Mouse (Mus musculus) monocyte, adult 59 days (primary cell): ENCODE measurements around the gene Aldh3b3. TPM values are rescaled to one million over a fixed set of nuclear protein-coding genes. Genes with fewer than 3 reads are reported as not detected.

Experiments used
- total RNA-seq, 2 experiments: library from RNA; stranded (reverse); gene quantifications; one replicate each; pipeline ENCODE4 v1.2.4; 2023

The Aldh3b3 gene
- total RNA-seq: under 1 TPM; 0.33 to 0.52 TPM

DNA sequence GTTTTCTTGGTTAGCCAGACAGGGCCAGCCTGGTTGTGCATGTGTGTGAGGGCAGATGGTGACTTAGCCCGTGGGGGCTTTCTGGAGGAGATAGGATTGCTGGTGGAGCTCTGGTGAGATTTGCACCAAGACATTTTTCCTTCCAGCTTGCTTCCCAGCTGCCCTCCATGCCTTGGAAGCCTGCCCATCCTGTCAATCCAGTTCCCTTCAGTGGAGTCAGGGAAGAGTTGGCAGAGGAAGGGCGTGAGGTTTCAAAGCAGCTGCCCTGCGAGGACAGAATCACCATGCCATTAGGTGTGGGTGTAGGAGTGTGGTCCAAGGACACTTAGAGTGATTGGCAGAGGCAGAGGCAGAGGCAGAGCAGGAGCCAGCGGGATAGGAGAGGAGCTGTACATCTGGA, at the start of gene Aldh3b3:
Gene Aldh3b3, plus strand, starts transcription at position 176 of the 400 bp plus-strand sequence.

DNA sequence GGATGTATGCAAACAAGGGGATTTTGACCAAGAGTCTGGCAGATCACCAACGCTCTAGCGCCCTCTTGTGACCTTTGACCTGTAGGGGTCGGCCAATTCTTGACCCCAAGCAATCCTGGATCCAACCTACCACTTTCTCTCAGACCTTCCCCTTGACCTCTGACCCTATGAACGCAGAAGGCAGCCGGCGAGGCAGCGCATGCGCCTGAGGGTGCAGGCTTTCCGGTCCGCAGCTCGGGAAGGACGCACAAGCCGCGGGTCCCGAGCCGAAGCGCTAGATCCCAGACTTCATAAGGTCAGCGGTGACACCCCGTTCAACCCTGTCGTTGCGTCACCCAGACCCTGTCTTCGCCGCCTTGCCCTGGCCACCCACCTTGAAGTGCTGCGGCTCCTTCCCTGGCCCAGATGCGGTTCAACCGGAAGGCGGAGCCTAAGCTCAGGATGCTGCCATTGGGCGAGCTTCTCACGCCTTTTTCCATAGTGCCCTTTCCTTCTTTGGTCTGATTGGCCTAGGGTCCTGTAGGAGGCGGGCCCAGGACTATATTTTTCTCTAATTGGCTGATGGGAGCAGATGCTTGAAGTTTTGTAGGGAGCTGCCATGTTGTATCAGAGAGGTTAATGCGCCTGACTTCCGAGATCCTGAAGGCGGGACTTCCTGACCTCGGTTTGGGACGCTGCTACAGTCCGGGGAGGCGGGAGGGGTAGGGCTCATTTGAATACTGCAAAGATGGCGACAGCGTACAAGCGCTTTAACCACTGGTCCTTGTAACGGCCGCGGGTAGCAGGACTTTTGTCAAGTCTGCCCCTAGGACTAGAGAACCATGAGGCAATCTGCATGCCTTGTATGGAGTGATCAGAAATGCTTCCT, 45.9 kb upstream of the Aldh3b3 start, which contains the start of gene Ndufs8:
Gene Ndufs8, minus strand, starts transcription at position 438 of the 868 bp plus-strand sequence.

DNA sequence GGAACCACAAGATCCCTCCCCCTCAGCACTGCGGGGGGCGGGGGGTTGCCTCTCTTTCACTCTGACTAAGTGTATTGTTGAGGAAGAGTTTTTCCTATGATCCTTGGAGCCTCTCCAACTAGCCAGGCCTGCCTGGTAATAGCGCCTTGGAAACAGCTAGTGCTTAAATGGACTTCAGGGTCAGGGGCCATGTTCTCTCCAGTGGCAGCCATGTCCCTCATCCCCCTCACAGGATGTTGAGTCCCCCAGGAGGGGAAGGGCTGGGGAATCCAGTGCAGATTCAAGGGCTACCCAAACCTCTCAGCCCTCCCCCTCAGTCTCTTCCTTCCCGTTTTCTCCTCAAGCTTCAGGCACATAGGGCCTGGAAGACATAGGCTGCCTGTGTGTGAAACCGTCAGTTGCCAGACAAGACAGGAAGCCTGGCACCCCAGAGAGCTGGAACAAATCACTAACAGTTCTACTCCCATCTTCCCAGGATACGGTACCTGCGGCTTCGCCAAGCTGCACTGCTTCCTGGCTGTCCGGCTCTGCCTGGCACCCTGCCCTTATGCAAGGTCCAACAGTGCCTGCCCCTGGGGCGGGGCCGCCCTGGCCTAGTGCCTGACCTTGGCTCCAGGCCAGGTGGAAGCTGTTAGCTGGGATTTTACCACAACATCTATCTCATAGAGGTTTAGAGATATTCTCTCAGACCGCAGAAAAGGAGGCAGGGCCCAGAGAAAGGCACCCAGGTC, 29.1 kb upstream of the Aldh3b3 start, which contains the start of gene Aldh3b1:
Gene Aldh3b1, minus strand, starts transcription at position 598 of the 731 bp plus-strand sequence.

DNA sequence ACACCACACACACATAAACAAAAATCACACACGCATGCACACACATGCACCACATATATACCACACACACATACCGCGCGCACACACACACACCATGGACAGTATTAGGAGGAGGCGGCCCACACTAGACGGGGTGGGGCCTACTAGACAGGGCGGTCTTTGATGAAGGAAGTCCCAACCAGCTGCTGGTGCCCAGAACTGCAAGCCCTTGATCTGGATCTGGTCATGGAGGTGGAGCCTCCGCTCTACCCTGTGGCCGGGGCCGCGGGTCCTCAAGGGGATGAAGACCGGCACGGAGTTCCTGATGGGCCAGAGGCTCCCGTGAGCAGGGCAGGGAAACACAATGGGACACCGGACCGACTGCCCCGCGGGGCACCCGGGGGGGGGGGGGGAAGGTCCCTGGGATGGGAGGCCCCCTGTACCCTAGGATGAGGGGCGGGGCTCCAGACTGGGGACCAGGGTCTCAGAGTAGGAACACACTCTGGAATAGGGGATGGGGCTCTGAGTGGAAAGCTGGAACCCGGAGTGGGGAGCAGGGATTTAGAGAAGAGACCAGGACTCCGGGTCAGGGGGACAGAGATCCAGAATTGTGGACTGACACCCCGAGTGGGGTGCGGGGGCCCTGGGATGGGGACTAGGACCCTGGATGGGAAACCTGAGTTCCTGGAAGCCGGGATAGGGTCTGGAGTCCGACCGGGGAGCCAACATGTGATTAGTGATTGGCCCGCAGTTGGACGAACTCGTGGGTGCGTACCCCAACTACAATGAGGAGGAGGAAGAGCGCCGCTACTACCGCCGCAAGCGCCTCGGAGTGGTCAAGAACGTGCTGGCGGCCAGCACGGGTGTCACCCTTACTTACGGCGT, 23.2 kb upstream of the Aldh3b3 start, which contains the start of gene Unc93b1:
Gene Unc93b1, plus strand, starts transcription at position 155 of the 864 bp plus-strand sequence.

DNA sequence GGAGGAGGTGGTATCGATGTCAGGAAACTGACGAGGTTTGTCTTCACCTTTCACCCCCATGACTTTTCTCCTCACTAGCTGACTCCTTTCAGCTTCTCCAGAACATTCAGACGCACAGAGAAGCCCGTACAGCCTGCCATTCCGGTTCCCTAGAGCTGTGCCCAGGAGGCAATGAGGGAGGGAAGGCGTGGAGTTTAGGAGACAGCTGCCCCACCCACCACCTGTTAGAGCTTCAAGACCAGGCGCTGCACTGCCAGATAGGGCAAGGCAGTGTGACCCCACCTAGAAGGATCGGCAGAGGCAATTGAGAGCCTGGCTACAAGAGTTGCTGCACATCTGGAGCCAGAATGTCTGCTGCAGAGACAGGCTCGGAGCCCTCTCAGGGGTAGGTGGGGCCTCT, 13.8 kb downstream of the Aldh3b3 start, which contains the start of gene Aldh3b2:
Gene Aldh3b2, plus strand, starts transcription at position 100 of the 400 bp plus-strand sequence.

DNA sequence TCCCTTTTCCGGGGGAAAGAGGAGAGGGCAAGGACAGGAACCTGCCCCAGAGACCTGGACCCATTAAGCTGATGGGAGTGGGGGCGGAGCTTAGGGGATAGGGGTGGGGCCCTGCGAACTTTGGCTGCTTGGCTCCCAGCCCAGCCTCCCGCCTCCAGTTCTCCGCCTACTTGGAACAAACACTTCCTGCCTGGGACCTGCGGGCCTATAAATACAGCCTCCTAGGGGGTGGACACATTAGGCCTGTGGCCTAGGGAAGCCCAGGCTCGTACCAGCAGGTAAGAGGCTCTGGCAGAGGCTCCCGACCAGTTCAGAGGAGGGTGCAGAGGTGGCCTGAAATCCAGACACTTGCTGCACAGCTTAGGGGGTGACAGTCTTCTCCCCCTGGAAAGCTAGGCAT, 27.9 kb downstream of the Aldh3b3 start, which contains the start of gene Acy3:
Gene Acy3, plus strand, starts transcription at position 237 of the 400 bp plus-strand sequence.

DNA sequence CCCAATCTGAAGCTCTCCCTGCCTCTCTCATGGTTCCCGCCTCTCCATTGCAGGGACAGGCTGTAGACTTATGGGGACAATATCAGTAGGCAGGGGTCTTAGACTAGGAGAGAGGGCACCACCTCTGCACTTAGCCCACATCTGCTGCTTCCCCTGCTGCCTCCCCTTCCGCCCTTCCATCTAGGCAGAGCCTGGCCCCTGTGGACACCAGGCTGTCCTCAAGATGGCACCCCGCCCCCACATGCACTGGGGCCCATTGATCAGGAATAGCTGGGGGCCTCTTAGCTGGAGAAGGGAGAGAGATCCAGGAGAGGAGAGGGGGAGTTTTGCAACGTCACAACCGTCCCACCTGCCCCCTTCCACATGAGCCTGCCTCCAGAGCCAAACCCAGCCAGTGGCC, 34.0 kb downstream of the Aldh3b3 start, which contains the start of gene Tbx10:
Gene Tbx10, plus strand, starts transcription at position 337 of the 400 bp plus-strand sequence.

DNA sequence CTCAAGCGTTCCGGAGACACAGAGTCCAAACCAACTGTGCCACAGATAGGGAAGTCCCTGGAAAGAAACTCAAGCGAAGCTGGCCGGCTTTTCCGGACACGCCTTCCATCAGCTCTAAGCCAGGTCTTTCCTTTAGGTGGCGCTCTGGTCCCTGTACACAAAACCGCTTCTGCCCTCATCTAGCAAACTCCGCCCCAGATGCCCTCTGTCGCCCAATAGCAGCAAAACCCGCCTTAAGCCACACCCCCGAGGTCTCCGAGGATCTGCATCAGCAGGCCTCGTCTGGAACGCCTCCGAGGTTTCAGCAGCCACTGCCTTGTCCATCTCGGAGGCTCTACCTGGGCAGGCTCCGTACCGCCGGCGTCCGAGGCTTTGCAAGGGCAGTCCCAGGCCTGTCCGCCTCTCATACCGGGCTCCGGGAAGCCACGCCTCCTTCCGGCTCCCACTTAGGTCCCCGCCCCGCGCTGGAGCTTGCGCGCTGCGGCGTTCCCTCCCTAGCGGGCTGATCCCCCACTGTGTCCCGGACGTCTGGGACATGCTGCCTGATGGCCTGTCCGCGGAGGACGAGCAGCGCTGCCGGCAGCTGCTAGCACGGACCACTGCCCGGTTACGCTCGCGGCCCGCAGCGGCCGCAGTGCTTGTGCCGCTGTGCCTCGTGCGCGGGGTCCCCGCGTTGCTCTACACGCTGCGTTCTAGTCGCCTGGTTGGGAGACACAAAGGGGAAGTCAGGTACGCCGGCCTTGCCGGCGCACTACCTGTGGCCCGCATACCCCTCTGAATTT, 41.9 kb downstream of the Aldh3b3 start, which contains the start of the genes Nudt8 and Gm49405:
Gene Nudt8, plus strand, starts transcription at position 462 of the 782 bp plus-strand sequence.
Gene Gm49405, plus strand, starts transcription at position 508 of the 782 bp plus-strand sequence.

DNA sequence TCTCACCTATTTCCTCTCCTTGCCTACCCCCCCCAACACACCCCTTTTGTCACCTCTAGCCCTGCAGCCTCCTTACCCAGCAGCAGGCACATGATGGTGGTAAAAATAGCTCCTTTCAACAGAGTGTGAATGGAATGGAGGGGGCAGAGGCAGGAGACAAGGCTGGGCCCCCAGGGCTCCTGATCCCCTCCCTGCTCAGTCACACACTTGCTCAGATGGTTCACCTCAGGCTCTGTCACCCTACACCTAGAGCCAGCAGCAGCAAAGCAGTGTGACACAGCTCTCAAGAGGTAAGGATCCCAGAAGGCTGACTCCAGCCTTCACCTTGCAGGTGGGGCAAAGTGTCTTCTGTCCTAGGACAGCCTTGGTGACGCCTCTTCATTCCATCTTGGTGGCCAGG, 44.7 kb downstream of the Aldh3b3 start, which contains the start of gene Doc2g:
Gene Doc2g, plus strand, starts transcription at position 202 of the 400 bp plus-strand sequence.

DNA sequence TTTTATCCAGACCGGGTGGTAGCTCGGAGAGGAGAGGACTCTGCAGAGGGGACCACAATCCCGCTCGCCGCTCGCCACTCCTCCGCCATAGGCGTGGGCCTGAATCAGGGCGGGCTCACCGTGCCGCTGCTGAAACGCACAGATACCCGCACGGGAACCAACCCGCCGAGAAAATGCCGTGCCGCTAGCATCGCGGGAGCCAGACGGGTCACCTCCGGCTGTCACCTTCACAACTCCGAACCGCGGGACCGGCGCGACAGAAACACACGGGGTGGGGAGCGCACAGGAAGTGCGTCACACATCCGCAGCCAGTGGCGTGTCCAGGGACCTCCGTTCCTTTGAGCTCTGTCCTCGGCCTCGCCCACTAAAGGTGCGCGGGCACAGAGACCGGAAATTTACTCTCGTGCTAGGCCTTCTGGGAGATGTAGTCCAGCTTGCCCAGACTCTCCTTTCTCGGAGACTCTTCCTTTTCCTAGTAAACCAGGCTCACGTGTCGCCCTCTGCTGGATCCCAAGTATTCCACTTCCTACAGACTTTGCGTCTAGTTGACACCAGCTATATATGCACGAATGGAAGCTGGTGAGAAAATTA, 54.1 kb downstream of the Aldh3b3 start, which contains the start of gene Ndufv1:
Gene Ndufv1, minus strand, starts transcription at position 375 of the 591 bp plus-strand sequence.

Other genes with a start within 250 kb of the Aldh3b3 start
- 10 to 100 TPM; 80.3 to 96.8 TPM for gene Kmt5b, start 191.2 kb upstream of the Aldh3b3 start, total RNA-seq
- 10 to 100 TPM; 72.2 to 84.5 TPM for gene Chka, start 106.9 kb upstream of the Aldh3b3 start, total RNA-seq
- 100 to 1,000 TPM; 482 to 489 TPM for gene Tcirg1, start 51.5 kb upstream of the Aldh3b3 start, total RNA-seq
- 10 to 100 TPM; 86.9 to 96.9 TPM for gene Ndufs8, start 45.9 kb upstream of the Aldh3b3 start, total RNA-seq
- 10 to 100 TPM; 87.1 to 88.5 TPM for gene Aldh3b1, start 28.8 kb upstream of the Aldh3b3 start, total RNA-seq
- gene Unc93b1, start 23.5 kb upstream of the Aldh3b3 start, total RNA-seq: 100 to 1,000 TPM; 733 to 761 TPM
- 1 to 10 TPM; 4.2 to 6.3 TPM for gene Aldh3b2, start 13.7 kb downstream of the Aldh3b3 start, total RNA-seq
- not detected for gene Acy3, start 27.9 kb downstream of the Aldh3b3 start, total RNA-seq
- not detected for gene Tbx10, start 34.1 kb downstream of the Aldh3b3 start, total RNA-seq
- gene Nudt8, start 41.9 kb downstream of the Aldh3b3 start, total RNA-seq: 10 to 100 TPM in 1 of 2 experiments, 1 to 10 TPM in 1; 8.0 to 14.1 TPM
- 1 to 10 TPM; 1.5 to 1.6 TPM for gene Gm49405, start 42.0 kb downstream of the Aldh3b3 start, total RNA-seq
- 1 to 10 TPM; 2.5 to 4.8 TPM for gene Doc2g, start 44.7 kb downstream of the Aldh3b3 start, total RNA-seq
- gene Ndufv1, start 54.2 kb downstream of the Aldh3b3 start, total RNA-seq: 10 to 100 TPM; 58.0 to 65.5 TPM
- gene Gstp1, start 79.3 kb downstream of the Aldh3b3 start, total RNA-seq: 100 to 1,000 TPM; 150 to 173 TPM
- 10 to 100 TPM; 15.3 to 58.8 TPM for gene Gstp2, start 87.4 kb downstream of the Aldh3b3 start, total RNA-seq
- 1 to 10 TPM; 6.8 to 7.6 TPM for gene Gstp3, start 100.9 kb downstream of the Aldh3b3 start, total RNA-seq
- gene Cabp2, start 122.9 kb downstream of the Aldh3b3 start, total RNA-seq: not detected
- 100 to 1,000 TPM; 250 to 306 TPM for gene Cdk2ap2, start 138.5 kb downstream of the Aldh3b3 start, total RNA-seq
- 100 to 1,000 TPM; 399 to 422 TPM for gene Pitpnm1, start 141.4 kb downstream of the Aldh3b3 start, total RNA-seq
- 100 to 1,000 TPM; 105 to 131 TPM for gene Aip, start 167.2 kb downstream of the Aldh3b3 start, total RNA-seq
- under 1 TPM; 0.31 to 0.43 TPM for gene Gpr152, start 181.1 kb downstream of the Aldh3b3 start, total RNA-seq
- gene Cabp4, start 185.4 kb downstream of the Aldh3b3 start, total RNA-seq: 10 to 100 TPM in 1 of 2 experiments, 1 to 10 TPM in 1; 5.6 to 10.1 TPM
- 100 to 1,000 TPM; 435 to 477 TPM for gene Coro1b, start 190.0 kb downstream of the Aldh3b3 start, total RNA-seq
- 10 to 100 TPM; 13.1 to 17.2 TPM for gene Ptprcap, start 195.0 kb downstream of the Aldh3b3 start, total RNA-seq
- 10 to 100 TPM; 41.7 to 47.8 TPM for gene Rps6kb2, start 204.7 kb downstream of the Aldh3b3 start, total RNA-seq
- gene Carns1, start 216.8 kb downstream of the Aldh3b3 start, total RNA-seq: 1 to 10 TPM; 5.7 to 6.3 TPM
- 10 to 100 TPM; 29.8 to 31.7 TPM for gene Tbc1d10c, start 232.6 kb downstream of the Aldh3b3 start, total RNA-seq
- 100 to 1,000 TPM; 360 to 389 TPM for gene Ppp1ca, start 233.4 kb downstream of the Aldh3b3 start, total RNA-seq
- 10 to 100 TPM; 32.7 to 35.4 TPM for gene Rad9a, start 243.0 kb downstream of the Aldh3b3 start, total RNA-seq